Mouse (Mus musculus) embryonic stem cell, embryonic (primary cell): ENCODE measurements at regions not wholly inside any gene's neighbourhood (a gene's known extent, or its start where the extent isn't known, plus 50 kb on each side); places are given as distances from the start of the nearest gene placed in this dataset.
"Not testable (repeated sequence)": the region's sequence is repeated elsewhere in the genome, so short reads cannot be mapped to it uniquely, and the experiment has no call there.

Experiments used
- CTCF ChIA-PET, 4 experiments: fragments of 300-600 bp in 2 of 4; fragments of 350-600 bp in 2 of 4; sonication (Branson Sonifier 250); formaldehyde crosslinking; loops; one replicate each; lab custom pipeline; 2022; ENCODE audit warnings: inconsistent platforms in 2 of 4; lab: Charles Lee
- POLR2A ChIA-PET, 4 experiments: fragments of 300-600 bp in 2 of 4; fragments of 350-600 bp in 2 of 4; sonication (Branson Sonifier 250); formaldehyde crosslinking; loops; one replicate each; lab custom pipeline; 2022; ENCODE audit warnings: antibody characterized with exemption in 4 of 4, inconsistent platforms in 1 of 4; lab: Charles Lee

DNA sequence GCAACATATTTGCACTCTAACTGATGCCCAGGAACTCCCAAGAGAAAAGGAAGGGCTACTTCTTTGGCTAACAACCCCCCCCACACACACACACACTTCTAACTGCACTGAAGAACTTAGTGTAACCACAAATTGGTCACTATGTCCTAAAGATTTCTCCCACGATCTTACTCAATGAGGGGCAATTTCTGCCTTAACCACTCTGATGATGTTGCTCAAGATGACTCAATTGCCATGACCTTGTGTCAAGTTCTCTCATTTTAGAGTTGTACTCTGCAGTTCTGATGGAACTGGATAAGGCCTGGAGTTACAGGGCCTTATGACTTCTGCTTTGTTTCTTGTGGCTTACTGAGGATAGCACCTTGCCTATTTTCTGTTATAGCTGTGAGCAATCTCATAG lies 81.7 kb downstream of the Sem1 start:
- ChIA-PET CTCF (no interaction called here), POLR2A (interaction anchor here in 1 of 4 experiments (0.5 to 0.8 kb wide), 2 partner anchors 9 to 477 kb away, joined by 3 to 9 read pairs; no protein-coding TSS in a partner anchor)

DNA sequence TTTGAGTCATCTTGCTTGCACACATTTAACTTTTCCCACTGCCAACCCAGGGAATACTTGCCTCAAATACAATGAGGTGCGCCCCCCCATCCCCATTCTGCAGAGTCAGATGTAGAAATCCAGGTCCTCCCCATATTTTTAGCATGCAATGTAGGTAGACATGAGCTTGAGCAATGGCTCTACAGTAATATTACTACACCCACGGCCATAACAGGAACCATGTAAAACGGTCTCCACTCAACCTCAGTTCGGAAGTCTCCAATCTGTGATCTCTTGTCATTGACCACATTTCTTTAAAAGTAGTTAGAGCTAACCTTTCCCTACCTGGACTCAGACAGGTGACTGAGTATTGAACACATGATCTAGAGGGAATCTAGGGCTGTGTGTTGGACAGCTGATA lies 82.1 kb downstream of the Sem1 start:
- ChIA-PET POLR2A (interaction anchor here in 1 of 4 experiments (0.5 to 0.8 kb wide), 2 partner anchors 9 to 477 kb away, joined by 3 to 9 read pairs; no protein-coding TSS in a partner anchor), CTCF (no interaction called here)

DNA sequence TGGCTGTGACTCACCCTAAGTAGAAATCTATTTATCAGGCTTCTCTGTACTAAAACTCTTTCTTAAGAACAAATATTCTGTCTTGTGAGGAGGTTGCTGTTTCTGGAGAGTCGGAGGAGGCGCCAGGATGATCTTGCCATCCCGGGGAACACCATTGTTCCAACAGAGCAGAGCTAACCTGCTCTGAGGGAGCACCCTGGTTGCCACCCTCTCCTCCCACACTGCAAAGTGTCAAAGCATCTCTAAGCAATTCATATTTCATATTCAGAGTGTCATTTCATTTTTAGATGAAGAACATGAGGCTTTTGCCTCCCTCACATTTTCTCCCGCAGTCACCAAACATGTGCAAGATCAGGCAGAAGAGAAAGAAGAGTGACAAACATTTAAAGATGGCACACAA lies 90.3 kb downstream of the Sem1 start:
- ChIA-PET CTCF (no interaction called here), POLR2A (no interaction called here)

DNA sequence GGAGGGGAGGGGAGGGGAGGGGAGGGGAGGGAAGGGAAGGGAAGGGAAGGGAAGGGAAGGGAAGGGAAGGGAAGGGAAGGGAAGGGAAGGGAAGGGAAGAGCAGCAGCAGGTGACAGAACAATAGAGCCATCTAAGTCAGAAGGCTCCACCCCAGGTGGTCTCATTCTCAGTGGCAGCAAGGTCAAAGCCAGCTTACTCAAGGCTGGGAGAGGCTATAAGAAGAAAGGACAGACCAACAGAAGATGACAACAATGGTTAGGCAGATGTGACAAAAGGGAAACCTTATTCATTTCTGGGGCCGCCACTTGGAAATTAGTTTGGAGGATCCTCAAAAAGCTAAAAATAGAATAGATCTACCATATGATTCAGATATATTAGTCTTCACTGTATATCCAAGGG lies 96.9 kb downstream of the Sem1 start:
- POLR2A ChIA-PET = interaction anchor here in 1 of 4 experiments (0.6 kb wide), 1 partner anchor 487 kb away, joined by 3 read pairs; no protein-coding TSS in a partner anchor
- CTCF ChIA-PET = not testable (repeated sequence)

DNA sequence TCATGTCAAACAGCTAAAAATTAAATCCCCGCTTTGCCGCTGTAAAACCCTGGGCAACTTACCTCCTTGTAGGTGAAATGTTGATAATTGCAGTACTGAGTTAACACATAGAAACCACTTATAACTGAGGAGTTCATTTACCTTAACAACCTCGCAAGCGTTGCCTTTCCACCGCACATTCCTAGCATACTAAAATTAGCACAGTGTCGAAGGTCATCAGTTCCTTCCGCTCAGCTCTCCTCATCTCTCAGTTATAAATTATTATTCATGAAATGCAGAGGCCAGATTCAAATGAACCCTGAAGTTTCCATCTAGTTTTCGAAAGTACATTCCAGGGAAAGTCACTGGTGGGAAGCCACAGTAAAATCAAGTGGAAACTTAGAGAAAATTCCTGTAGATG lies 108.1 kb downstream of the Sem1 start:
- ChIA-PET CTCF (no interaction called here), POLR2A (no interaction called here)

DNA sequence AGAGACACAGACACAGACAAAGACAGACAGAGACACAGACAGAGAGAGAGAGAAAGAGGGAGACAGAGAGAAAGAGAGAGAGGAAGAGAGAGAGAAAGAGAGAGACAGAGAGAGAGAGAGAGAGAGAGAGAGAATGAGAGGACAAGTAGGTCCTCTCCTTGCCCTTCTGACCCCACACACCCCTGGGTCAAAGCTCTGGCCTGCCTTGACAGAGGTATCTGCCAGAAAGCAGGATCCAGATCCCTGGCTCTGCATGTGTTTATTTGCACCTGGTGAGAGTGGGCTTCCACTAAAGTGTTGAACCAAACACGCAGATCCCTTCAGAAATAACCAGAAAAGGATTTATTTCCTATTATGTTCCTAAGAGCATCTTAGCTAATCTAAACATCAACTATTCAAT lies 110.9 kb downstream of the Sem1 start:
- CTCF ChIA-PET = interaction anchor here in 1 of 4 experiments (0.6 kb wide), 1 partner anchor 28 kb away, joined by 5 read pairs; no protein-coding TSS in a partner anchor
- POLR2A ChIA-PET = no interaction called here

DNA sequence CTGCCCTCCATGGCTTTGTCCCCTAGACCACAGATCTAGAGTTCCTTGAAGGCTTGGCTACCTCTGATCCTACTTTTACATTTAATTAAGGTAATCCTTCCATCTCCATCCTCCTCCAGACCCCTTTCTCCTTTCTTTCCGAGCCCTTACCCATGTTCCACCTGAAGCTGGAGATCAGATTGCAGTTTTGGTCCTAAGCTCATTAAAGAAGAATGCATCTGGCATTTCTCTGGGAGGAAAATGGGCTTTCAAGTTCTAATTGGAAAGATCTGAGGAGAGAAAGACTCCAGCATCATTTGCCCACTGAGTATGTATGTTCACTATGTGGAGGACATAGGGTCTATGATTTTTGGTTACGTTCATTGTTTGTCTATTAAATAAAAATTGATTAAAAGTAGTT lies 112.2 kb downstream of the Sem1 start:
- ChIA-PET CTCF (no interaction called here), POLR2A (no interaction called here)

DNA sequence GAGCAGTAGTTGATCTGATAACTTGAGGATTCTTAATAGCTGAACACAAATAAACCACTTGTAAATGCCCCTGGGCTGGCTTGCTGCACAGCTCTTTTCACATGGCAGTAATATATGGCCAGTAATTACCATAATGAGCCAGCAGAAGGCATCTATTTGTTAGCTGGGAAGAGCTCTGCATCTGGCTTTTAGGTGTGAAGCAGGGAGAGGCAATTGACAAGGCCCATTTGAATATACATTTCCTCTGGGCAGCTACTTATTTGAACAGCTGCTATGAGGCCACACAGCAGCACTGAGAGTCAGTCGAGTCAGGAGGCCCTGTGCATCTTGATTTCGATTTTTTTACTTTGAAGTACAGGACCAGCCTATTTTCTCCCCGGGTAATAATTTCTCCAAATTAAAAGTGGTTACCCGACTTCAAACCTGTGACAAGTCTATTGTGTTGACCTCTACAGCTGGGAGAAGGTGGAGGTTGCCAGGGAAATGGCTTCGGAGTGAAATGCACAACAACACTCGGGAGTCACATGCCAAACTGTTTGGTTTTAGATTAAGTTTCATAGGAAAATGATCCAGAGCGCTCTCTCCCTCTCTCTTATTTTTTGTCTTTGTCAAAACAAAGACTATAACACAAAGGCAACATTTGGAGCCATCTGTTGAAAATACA lies 114.5 kb downstream of the Sem1 start:
- ChIA-PET CTCF (no interaction called here), POLR2A (interaction anchor here in 1 of 4 experiments (0.6 kb wide), 1 partner anchor 324 kb away, joined by 3 read pairs; no protein-coding TSS in a partner anchor)

DNA sequence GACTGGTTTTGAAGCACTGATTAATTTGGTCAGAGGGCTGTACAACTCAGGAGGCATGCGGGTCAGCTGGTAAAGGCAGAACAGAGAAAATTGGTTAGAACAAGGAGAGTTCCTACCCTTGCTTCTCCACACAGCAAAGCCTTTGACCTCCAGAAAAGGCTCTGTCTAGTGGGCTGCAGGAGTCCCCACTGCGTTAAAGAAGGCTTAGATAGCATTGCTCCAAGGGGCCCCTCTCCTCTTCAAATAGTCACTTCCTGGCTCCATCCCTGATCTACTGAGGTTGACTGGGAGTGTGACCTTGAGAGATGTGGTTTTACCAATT lies 118.6 kb downstream of the Sem1 start:
- ChIA-PET CTCF (no interaction called here), POLR2A (no interaction called here)

DNA sequence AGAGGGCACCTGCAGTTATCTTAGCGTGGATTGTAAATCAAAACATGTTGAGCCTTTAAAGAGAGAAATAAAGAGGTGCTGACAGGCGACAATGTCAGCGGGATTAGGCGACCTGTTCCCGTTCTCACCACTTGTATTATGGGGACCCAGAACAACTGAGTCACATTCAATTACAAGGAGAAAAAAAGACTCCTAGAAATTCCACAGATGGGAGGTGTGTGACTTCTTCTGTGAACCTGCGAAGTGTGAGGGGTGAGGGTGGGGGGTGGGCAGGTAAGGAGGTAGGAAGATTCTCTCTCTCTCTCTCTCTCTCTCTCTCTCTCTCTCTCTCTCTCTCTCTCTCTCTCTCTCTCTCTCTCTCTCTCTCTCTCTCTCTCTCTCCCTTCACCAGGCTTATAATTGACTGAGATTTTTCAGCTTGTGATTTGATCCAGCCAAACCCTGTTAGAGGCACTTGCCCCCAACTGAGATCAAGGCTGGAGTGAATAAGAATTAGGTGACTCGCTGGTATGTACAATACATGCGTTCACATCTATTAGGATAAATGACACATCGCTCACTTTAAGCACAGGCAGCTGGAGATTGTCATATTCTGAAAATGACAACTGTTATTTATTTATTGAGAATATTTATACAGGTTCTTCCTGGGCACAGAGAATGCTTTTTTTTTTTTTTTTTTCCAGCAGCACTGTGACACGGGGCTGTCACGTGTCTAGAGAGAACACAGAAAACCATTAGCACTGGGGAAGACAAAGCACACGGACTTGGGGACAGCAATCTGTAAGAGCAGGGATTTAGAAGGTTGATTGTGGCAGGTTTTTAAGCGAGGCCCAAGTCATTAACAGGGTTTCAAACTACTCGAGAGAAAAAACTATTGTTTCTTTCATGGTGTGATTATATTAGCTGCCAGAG lies 119.2 kb downstream of the Sem1 start:
- ChIA-PET POLR2A (interaction anchor here in 1 of 4 experiments (0.7 kb wide), 1 partner anchor 434 kb away, joined by 3 read pairs; no protein-coding TSS in a partner anchor), CTCF (no interaction called here)

DNA sequence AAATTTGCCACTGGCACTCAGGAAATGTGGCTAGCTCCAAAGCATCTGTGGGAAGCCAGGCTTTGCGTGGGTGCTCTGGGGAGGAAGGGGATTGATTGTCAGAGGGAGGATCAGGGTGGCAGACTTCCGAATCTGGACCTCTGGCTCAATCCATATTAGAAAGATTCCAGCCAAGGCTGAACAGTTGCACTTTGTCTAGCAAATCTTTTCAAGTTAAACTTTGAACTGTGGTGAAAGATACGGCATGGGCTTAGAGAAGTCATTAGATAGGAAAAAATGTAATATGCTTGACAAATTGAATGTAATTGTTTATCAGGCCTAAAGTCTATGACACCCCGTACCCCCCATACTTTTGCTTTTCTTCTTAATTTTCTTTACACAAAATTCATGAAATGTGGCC lies 120.7 kb downstream of the Sem1 start:
- CTCF ChIA-PET = no interaction called here
- POLR2A ChIA-PET = no interaction called here

DNA sequence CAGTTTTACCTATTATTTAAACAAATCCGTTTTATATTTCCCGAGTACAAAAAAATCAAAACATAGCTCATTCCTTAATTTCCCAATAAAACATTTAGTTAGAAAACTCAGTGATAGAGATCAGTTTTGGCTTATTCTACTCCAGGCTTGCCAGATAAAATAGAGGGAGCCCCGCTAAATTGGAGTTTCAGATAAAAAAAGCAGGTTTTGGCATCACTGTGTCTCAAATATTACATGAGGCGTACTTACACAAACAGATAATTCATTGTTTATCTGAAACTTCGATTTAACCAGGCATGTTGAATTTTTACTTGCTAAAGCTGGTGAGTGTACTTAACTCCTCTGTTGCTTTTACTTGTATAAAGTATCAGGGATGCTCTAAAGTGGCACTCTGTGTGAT lies 121.5 kb downstream of the Sem1 start:
- CTCF ChIA-PET = no interaction called here
- POLR2A ChIA-PET = no interaction called here

DNA sequence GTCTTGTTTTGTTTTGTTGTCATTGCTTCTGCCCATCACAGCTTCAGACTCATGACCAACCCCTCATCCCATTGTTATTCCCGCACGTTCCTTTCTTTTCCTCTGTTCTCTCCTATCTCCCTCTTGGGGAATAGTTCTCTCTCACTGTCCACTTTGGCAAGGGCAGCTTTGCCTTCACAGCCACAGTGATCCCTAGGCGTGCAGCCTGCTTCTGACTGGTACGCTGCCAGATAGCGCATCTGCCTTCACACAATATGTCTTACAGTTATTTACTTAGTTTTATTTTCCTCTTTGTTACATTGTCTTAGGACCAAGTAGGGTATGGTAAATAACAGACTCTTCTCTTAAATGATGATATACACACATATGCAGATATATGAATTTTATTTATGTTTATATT lies 122.9 kb downstream of the Sem1 start:
- ChIA-PET CTCF (no interaction called here), POLR2A (no interaction called here)

DNA sequence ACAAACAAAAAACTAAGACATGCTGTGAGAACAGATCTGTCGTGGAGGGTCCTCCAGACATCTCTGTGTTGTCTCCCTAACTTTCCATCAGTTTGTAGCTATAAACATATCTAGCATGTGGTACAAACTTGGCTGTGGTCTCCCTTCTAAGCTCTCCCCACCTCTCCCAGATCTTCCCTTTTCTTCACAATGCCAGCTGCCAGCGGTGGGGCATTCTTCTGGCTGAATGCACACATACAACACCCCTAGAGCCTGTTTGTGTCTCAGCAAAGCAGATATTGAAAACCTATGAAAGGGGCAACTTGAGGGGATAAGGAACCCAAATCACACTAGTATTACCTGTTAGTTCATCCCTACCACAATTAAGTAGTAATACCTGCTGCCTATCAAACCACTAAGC lies 124.1 kb downstream of the Sem1 start:
- ChIA-PET POLR2A (interaction anchor here in 1 of 4 experiments (0.7 kb wide), 1 partner anchor 21 kb away, joined by 7 read pairs; no protein-coding TSS in a partner anchor), CTCF (interaction anchor here in 2 of 4 experiments (0.7 kb wide), 2 partner anchors 198 to 1003 kb away, joined by 3 to 17 read pairs; no protein-coding TSS in a partner anchor)

DNA sequence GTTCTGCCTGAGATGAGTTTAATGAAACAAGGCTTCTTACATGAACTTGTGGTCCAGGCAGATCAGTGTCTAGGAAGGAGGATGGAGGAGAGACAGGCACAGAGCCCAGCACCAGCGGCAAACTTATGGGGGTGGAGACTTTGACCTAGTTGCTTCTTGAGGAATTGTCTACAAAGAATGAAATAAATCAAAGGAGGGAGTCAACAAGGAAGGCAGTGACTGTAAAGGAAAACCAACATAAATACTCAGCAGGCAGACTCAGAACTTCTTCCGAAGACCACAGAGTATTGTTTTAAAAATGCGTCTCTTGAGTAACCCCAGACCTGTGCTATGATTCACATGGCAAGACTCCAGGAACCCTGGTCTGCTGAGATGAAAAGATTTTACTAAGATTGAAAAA lies 143.6 kb downstream of the Sem1 start:
- POLR2A ChIA-PET = interaction anchor here in 1 of 4 experiments (0.7 kb wide), 1 partner anchor 10 kb away, joined by 3 read pairs; no protein-coding TSS in a partner anchor

DNA sequence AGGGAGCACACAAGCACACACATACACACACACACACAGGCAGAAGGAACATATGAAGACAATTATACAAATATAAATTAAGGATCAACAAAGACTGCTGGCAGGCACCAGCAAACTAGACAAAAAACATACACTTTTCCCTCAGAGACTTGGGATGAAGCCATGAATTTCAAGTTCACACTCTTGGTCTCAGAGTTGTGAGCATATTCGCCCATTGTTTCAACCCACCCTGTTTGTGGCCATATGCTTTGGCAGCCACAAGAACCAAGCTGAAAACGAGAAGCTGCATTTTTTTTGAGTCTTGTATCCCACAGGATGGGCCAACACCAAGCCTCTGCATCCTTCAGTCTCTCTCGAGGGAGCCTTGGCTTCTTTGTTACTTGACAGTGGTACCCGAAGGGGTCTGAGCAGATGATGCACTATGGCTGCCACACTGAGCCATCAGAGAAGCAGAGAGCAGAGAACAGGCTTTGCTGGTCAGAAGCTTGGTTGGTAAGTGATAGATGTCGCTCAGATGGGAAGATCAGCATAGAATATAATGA lies 144.1 kb downstream of the Sem1 start:
- POLR2A ChIA-PET = interaction anchor here in 1 of 4 experiments (0.7 kb wide), 1 partner anchor 11 kb away, joined by 3 read pairs; no protein-coding TSS in a partner anchor
- CTCF ChIA-PET = no interaction called here

More for the DNA sequence above, 143.6 kb downstream of the Sem1 start:
- CTCF ChIA-PET = no interaction called here

DNA sequence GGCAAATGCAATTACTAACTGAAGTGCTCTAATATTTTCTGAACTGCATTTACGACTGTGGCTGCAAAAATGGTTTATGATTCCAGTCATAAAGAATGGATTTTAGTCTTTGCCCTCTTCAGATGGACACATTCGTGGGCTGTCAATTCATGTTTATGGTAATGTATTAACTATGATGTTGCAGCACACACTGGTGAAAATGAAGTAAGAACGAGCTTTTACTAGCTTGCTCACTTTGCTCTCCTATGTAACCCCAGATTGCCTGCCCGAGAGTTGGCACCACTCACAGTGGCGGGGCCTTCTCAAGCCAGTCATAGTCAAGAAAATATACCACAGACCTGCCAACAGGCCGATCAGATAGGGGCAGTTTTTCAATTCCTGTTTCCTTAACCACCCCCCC lies 145.3 kb downstream of the Sem1 start:
- ChIA-PET CTCF (no interaction called here), POLR2A (no interaction called here)

DNA sequence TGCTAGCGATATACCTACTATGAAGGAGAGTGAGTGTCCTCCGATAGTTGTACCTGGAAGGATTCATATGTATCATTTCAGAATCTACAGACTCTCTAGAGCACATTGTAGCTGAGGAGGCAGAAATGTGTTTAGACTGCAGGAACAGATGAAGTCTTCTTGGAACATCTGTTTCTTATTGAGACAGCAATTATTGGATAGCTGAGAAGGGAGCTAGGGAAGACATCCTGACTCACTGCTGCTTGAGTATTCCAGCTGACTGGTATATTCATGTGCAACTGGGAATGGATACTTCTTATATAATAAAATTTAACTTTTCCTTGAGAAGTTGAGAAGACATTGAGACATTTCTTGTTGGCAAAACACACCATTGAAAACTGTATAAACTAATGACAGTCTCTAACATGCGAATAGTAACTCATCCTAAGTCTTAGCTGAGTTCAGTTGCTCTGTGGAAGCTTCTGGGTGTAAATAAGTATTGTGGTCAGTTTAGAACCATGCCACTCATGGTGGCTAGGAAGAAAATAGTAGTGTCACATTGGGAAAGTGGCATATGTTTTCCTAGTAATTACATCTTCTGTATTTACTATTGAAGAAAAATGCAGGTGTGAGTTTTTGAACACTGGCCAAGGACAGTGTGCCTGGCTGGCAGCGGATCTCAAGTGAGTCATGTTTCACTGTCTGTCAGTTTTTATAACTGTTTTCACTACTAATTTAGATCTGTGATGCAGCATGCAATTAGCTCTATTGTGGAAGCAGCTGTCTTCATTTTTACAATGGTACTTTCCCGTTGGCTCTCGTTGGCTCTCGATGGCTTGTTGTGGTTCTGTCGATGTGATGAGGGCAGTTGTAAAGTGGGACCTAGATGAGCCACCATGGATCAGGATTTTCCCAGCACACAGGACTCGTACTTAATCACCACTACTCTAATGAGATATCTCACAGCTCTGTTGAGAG lies 163.5 kb downstream of the Sem1 start:
- CTCF ChIA-PET = no interaction called here
- POLR2A ChIA-PET = interaction anchor here in 1 of 4 experiments (0.7 kb wide), 1 partner anchor 338 kb away, joined by 3 read pairs; no protein-coding TSS in a partner anchor

DNA sequence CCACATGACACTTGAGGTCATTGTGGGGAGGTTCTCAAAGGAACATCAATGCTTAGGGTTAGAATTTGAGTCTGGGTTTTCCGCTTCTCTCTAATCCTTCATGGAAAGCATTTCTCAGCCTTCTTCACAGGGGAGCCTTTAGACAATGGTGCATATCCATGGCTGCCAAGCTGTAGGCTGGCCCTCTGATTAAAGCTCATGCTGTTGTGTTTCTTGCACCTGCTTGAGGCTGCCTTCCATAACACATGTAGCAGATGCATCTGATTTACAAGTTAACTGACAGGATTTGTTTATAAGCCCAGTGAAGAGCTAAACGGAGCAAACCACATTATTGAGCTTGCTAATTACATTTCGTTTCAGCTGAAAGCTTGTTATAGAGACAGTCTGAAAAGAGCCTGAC lies 180.5 kb downstream of the Sem1 start:
- POLR2A ChIA-PET = no interaction called here
- CTCF ChIA-PET = no interaction called here
